Mouse (Mus musculus) limb, embryonic 14.5 days (tissue): ENCODE data around the gene Cdc14a. TPM values are rescaled to one million over a fixed set of nuclear protein-coding genes. Genes with fewer than 3 reads are reported as not detected.
A peak's percentile ranks its signal among the peaks of the same experiment; 100 is the strongest.

ENCODE experiments used
- ATAC-seq: fragments of 200-750 bp; cut with Nextera tagmentation; 2 replicates; pipeline ENCODE4 v1.8.0; 2017; ENCODE audit warnings: low read depth, moderate number of reproducible peaks, moderate TSS enrichment; ENCODE audit not compliant: low FRiP score
- DNase-seq: peaks from one replicate; pipeline ENCODE4 v3.0.0-alpha.2; 2015; ENCODE audit warnings: low spot score
- H3K27ac ChIP-seq: fragments of 300-500 bp; sonication (generic); replicated peaks from 2 replicates; pipeline ENCODE4 v1.5.1; 2014; ENCODE audit warnings: low read depth, mild to moderate bottlenecking, low read length, moderate library complexity, mixed read lengths
- H3K27me3 ChIP-seq: fragments of 300-500 bp; sonication (generic); 2 replicates; pipeline ENCODE4 v1.6.1; 2014; ENCODE audit warnings: low read length, mixed read lengths; ENCODE audit not compliant: control insufficient read depth, insufficient read depth
- H3K36me3 ChIP-seq: fragments of 300-500 bp; sonication (generic); 2 replicates; pipeline ENCODE4 v1.6.1; 2014; ENCODE audit warnings: mild to moderate bottlenecking, low read length, moderate library complexity, mixed read lengths; ENCODE audit not compliant: control insufficient read depth, insufficient read depth
- H3K4me1 ChIP-seq: fragments of 300-500 bp; sonication (generic); 2 replicates; pipeline ENCODE4 v1.6.1; 2014; ENCODE audit warnings: antibody characterized with exemption, low read length, mixed read lengths; ENCODE audit not compliant: control insufficient read depth, insufficient read depth
- H3K4me2 ChIP-seq: fragments of 300-500 bp; sonication (generic); replicated peaks from 2 replicates; pipeline ENCODE4 v1.6.1; 2014; ENCODE audit warnings: low read depth, mild to moderate bottlenecking, low read length, moderate library complexity; ENCODE audit not compliant: severe bottlenecking
- H3K4me3 ChIP-seq: fragments of 300-500 bp; sonication (generic); replicated peaks from 2 replicates; pipeline ENCODE4 v1.5.1; 2014; ENCODE audit warnings: low read length
- H3K9ac ChIP-seq: fragments of 300-500 bp; sonication (generic); 2 replicates; pipeline ENCODE4 v1.6.1; 2014; ENCODE audit warnings: mild to moderate bottlenecking, low read depth, low read length, moderate library complexity; ENCODE audit not compliant: severe bottlenecking
- H3K9me3 ChIP-seq: fragments of 300-500 bp; sonication (generic); 2 replicates; pipeline ENCODE4 v1.6.1; 2016; ENCODE audit warnings: low read length; ENCODE audit not compliant: control insufficient read depth
- POLR2A ChIP-seq: fragments of 200-500 bp; IDR thresholded peaks from 2 replicates; pipeline ENCODE4 v1.8.0; 2012; ENCODE audit warnings: inconsistent platforms, mild to moderate bottlenecking, moderate library complexity, borderline replicate concordance; ENCODE audit not compliant: insufficient read depth, insufficient read length; ENCODE audit errors: extremely low read depth
- WGBS: fragments of 180-500 bp; shearing (Covaris S2); extraction: QIAGEN DNeasy Blood & Tissue Kit; methylation state at CpG from one replicate; pipeline ENCODE4 v1.1.7; 2014; 5-methylcytosine and 5-hydroxymethylcytosine counted together
- polyA plus RNA-seq, 2 experiments: library from polyadenylated mRNA; depleted of rRNA in 1 of 2; stranded (reverse) in 1 of 2; unstranded in 1 of 2; fragments of >200 nt; fragmentation: Nextera tagmentation in 1 of 2; extraction: Ambion mirVana in 1 of 2; gene quantifications; 2 replicates each; pipeline versions ENCODE4 v1.2.1 to v1.2.3; 2012 to 2014

The Cdc14a gene
- polyA plus RNA-seq, 2 experiments: 8.4 TPM

- H3K36me3 ChIP-seq: peaks cover 5% of the 10 kb centered on the region; the same call in 1 of the 2 replicates
- WGBS: 88% methylated on average over 5 of the region's 5 CpGs
- no peak for TF ChIP-seq POLR2A
Measured at GRCm38 (mm10) chr3:116337840-116338239, 86.0 kb downstream of the Cdc14a start.

GRCm38 (mm10) chr3:116335036-116335435 lies 88.8 kb downstream of the Cdc14a start:
- DNase-seq (no peak), ATAC-seq (no peak)
- TF ChIP-seq POLR2A: no peak
- Histone ChIP-seq H3K27me3 (no peaks in the 10 kb centered on the region), H3K9ac (no peak overlapping the region), H3K4me1 (no peaks in the 10 kb centered on the region), H3K27ac (no peak overlapping the region), H3K4me3 (no peak overlapping the region), H3K36me3 (peaks cover 3% of the 10 kb centered on the region; the same call in 1 of the 2 replicates), H3K9me3 (no peaks in the 10 kb centered on the region), H3K4me2 (no peak overlapping the region)
- 82% methylated on average over 4 of the region's 4 CpGs for WGBS

More at GRCm38 (mm10) chr3:116337840-116338239, 86.0 kb downstream of the Cdc14a start:
- Histone ChIP-seq H3K4me1 (peaks cover 5% of the 10 kb centered on the region; the same call in 1 of the 2 replicates), H3K27me3 (no peaks in the 10 kb centered on the region), H3K27ac (no peak overlapping the region), H3K9ac (no peak overlapping the region), H3K9me3 (no peaks in the 10 kb centered on the region), H3K4me2 (no peak overlapping the region), H3K4me3 (no peak overlapping the region)
- DNase-seq (no peak), ATAC-seq (no peak)

- DNase-seq (no peak), ATAC-seq (no peak)
- Histone ChIP-seq H3K9ac (no peak overlapping the region), H3K4me1 (no peaks in the 10 kb centered on the region), H3K36me3 (peaks cover 3% of the 10 kb centered on the region; the same call in 1 of the 2 replicates), H3K27ac (no peak overlapping the region), H3K9me3 (no peaks in the 10 kb centered on the region), H3K4me2 (no peak overlapping the region), H3K4me3 (no peak overlapping the region), H3K27me3 (no peaks in the 10 kb centered on the region)
- TF ChIP-seq POLR2A: no peak
- 85% methylated on average over 6 of the region's 6 CpGs for WGBS
Measured at GRCm38 (mm10) chr3:116333711-116334110, 90.1 kb downstream of the Cdc14a start.

- H3K9me3 ChIP-seq: no peaks in the 10 kb centered on the region
- DNase-seq (no peak), ATAC-seq (no peak)
- peaks cover 5% of the 10 kb centered on the region; the same call in 1 of the 2 replicates for H3K36me3 ChIP-seq
- H3K4me1 ChIP-seq: no peaks in the 10 kb centered on the region
- WGBS: 12% methylated on average over 7 of the region's 7 CpGs
- H3K27me3 ChIP-seq: no peaks in the 10 kb centered on the region
- no peak overlapping the region for H3K27ac ChIP-seq
- no peak overlapping the region for H3K4me3 ChIP-seq
- TF ChIP-seq POLR2A: no peak
- no peak overlapping the region for H3K4me2 ChIP-seq
- H3K9ac ChIP-seq: no peak overlapping the region
Measured at GRCm38 (mm10) chr3:116333229-116333628, 90.6 kb downstream of the Cdc14a start.

- Histone ChIP-seq H3K36me3 (peaks cover 6% of the 10 kb centered on the region; the same call in 1 of the 2 replicates), H3K4me2 (no peak overlapping the region), H3K9ac (no peak overlapping the region), H3K4me1 (0 out of 2 replicates have a peak, but pooled peaks cover 4% of the 10 kb centered on the region), H3K27me3 (no peaks in the 10 kb centered on the region), H3K4me3 (no peak overlapping the region), H3K27ac (no peak overlapping the region), H3K9me3 (no peaks in the 10 kb centered on the region)
- DNase-seq (peak; percentile 77), ATAC-seq (peak; percentile 79; the same call in 1 of the 2 replicates)
- no peak for TF ChIP-seq POLR2A
- 38% methylated on average over 8 of the region's 8 CpGs for WGBS
Measured at GRCm38 (mm10) chr3:116331811-116332464, 91.9 kb downstream of the Cdc14a start.
